Mouse (Mus musculus) limb, embryonic 10.5 days (tissue): ENCODE data around the gene Trpm5. TPM values are rescaled to one million over a fixed set of nuclear protein-coding genes. Genes with fewer than 3 reads are reported as not detected.

ENCODE experiments used
- DNase-seq: peaks from one replicate; pipeline ENCODE4 v3.0.0-alpha.2; 2017; ENCODE audit warnings: low spot score
- H3K27ac ChIP-seq: fragments of 300-500 bp; sonication (generic); 2 replicates; pipeline ENCODE4 v1.5.1; 2016; ENCODE audit warnings: mild to moderate bottlenecking
- H3K27me3 ChIP-seq: fragments of 300-500 bp; sonication (generic); 2 replicates; pipeline ENCODE4 v1.6.1; 2016; ENCODE audit warnings: low read depth, mild to moderate bottlenecking; ENCODE audit not compliant: poor library complexity, severe bottlenecking
- H3K36me3 ChIP-seq: fragments of 300-500 bp; sonication (generic); 2 replicates; pipeline ENCODE4 v1.6.1; 2016; ENCODE audit warnings: mild to moderate bottlenecking, moderate library complexity
- H3K4me1 ChIP-seq: fragments of 300-500 bp; sonication (generic); 2 replicates; pipeline ENCODE4 v1.6.1; 2016
- H3K4me3 ChIP-seq: fragments of 300-500 bp; sonication (generic); 2 replicates; pipeline ENCODE4 v1.5.1; 2016; ENCODE audit warnings: mild to moderate bottlenecking, moderate library complexity
- H3K9me3 ChIP-seq: fragments of 300-500 bp; sonication (generic); replicated peaks from 2 replicates; pipeline ENCODE4 v1.6.1; 2016; ENCODE audit warnings: mild to moderate bottlenecking
- WGBS: fragments of 180-500 bp; shearing (Covaris S2); methylation state at CpG from one replicate; pipeline ENCODE4 v1.1.7; 2016; 5-methylcytosine and 5-hydroxymethylcytosine counted together
- polyA plus RNA-seq: library from polyadenylated mRNA; unstranded; fragments of >200 nt; fragmentation: Nextera tagmentation; extraction: Ambion mirVana; gene quantifications from 2 replicates; pipeline ENCODE4 v1.2.1, GENCODE M21; 2016

Trpm5 gene
- polyA plus RNA-seq, 1 experiment from 2014 or later, result 1.9 TPM

- no peaks in the 10 kb centered on the region for H3K36me3 ChIP-seq
- H3K27me3 ChIP-seq, result peaks cover 5% of the 10 kb centered on the region; the same call in 1 of the 2 replicates
- H3K9me3 ChIP-seq, result no peaks in the 10 kb centered on the region
- peaks cover 24% of the 10 kb centered on the region for H3K4me1 ChIP-seq
- WGBS, result 61% methylated on average over 4 of the region's 4 CpGs
- DNase-seq, result peak; percentile 72
- peak overlapping the region; percentile 84 for H3K27ac ChIP-seq
- 0 out of 2 replicates have a peak overlapping the region, but pooled peaks have one; percentile 6 for H3K4me3 ChIP-seq
These were observed 7.3 kb downstream of the Trpm5 start for GRCm38 (mm10) chr7:143087070-143087579.

DNA sequence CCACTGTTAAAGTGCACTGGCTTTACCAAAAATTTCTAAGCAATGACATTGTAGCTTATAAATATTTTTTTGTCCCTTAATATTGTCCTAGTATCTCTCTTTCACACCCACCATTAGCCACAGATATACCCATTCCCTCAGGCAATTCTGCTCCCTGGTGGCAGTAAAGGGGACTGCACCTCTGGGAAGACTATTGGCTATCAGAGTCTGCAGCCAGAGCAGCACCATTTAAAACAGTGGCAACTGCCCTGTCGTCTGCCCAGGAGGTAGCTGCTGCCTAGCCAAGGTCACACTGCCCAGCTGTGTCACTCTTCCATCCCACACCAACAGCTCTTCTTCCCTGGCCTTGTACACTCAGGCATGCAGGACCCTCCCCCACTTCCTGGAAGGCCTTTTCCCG, 8.1 kb downstream of the Trpm5 start:
- no peak overlapping the region for H3K4me3 ChIP-seq
- peak; percentile 69 for DNase-seq
- peaks cover 27% of the 10 kb centered on the region for H3K4me1 ChIP-seq
- WGBS, result 53% methylated on average over 2 of the region's 2 CpGs
- peak overlapping the region; percentile 84 for H3K27ac ChIP-seq
- H3K27me3 ChIP-seq, result peaks cover 5% of the 10 kb centered on the region; the same call in 1 of the 2 replicates
- no peaks in the 10 kb centered on the region for H3K36me3 ChIP-seq
- no peaks in the 10 kb centered on the region for H3K9me3 ChIP-seq

DNA sequence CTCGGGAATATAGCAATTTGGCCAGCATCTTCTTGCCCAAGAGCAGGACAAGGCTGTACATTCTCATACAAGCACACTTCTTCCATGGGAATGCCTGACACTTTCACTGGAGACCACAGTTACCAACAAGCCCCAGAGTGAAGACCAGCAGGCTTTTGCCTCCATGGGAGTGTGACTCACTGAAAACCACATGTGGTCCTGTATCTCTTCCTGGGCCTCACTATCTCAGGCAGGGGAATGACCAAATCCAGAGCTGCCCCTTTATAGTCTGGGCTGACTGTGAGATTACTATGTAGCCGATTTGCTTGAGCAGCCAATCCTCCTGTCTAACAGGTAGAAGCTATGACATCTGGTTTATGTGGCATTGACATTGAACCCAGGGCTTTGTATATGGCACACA, 10.7 kb downstream of the Trpm5 start:
- Histone ChIP-seq H3K27ac (no peak overlapping the region), H3K4me1 (peaks cover 25% of the 10 kb centered on the region), H3K36me3 (no peaks in the 10 kb centered on the region), H3K4me3 (no peak overlapping the region), H3K9me3 (no peaks in the 10 kb centered on the region), H3K27me3 (no peaks in the 10 kb centered on the region)
- WGBS, result 84% methylated on average over 2 of the region's 2 CpGs
- no peak for DNase-seq

DNA sequence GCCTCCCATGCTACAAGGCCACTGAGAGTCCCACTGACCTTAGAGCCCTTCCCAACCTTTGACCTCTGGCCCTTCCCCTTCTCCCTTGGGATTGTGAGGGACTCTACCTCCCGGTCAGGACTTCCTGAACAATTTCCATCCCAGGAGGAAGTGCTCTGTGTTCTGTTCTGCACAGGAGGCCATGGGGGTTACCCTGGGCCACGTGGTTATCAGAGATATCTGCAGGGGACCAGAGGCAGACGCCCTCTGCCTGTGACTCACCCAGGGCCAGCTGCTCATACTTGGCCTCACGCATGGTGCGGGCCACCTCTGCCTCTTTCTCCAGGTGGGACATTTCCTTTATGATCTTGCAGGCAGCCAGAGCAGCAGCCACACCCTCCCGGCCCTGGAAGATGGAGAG, 12.4 kb downstream of the Trpm5 start:
- H3K36me3 ChIP-seq, result no peaks in the 10 kb centered on the region
- H3K27me3 ChIP-seq, result no peaks in the 10 kb centered on the region
- no peak overlapping the region for H3K27ac ChIP-seq
- H3K4me3 ChIP-seq, result no peak overlapping the region
- WGBS, result 76% methylated on average over 6 of the region's 6 CpGs
- peaks cover 18% of the 10 kb centered on the region for H3K4me1 ChIP-seq
- no peak for DNase-seq
- H3K9me3 ChIP-seq, result no peaks in the 10 kb centered on the region

GRCm38 (mm10) chr7:143077351-143077750, 17.1 kb downstream of the Trpm5 start:
- WGBS, result 68% methylated on average over 2 of the region's 2 CpGs
- Histone ChIP-seq H3K27ac (no peak overlapping the region), H3K4me3 (no peak overlapping the region), H3K36me3 (peaks cover 3% of the 10 kb centered on the region; the same call in 1 of the 2 replicates), H3K9me3 (no peaks in the 10 kb centered on the region), H3K27me3 (no peaks in the 10 kb centered on the region), H3K4me1 (peaks cover 5% of the 10 kb centered on the region)
- DNase-seq, result no peak

- Histone ChIP-seq H3K9me3 (no peaks in the 10 kb centered on the region), H3K27ac (no peak overlapping the region), H3K4me1 (peaks cover 10% of the 10 kb centered on the region), H3K36me3 (peaks cover 21% of the 10 kb centered on the region), H3K27me3 (no peaks in the 10 kb centered on the region), H3K4me3 (no peak overlapping the region)
- no peak for DNase-seq
- WGBS, result 77% methylated on average over 5 of the region's 5 CpGs
These were observed 19.0 kb downstream of the Trpm5 start for GRCm38 (mm10) chr7:143075394-143075793.

DNA sequence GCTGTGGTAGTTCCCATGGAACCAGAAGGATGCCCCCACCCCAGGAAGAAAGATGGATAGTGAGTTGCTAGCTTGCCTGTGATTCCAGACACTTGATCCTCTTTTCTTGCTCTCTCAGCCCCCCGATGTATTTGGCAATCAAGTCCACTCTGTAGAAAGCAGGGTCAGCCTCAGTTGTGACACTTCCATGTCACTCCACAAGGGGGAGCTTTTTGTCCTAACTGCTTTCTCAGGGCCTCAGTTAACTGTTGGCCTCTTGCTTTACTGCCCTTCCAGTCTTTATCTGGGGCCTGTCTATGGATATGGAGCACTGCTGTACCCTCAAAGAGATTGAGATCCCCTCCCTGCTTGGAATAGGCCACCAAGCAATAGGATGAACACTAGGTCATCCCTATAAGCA, 21.4 kb downstream of the Trpm5 start:
- 70% methylated on average over 1 of the region's 1 CpGs for WGBS
- H3K36me3 ChIP-seq, result peaks cover 31% of the 10 kb centered on the region
- H3K4me3 ChIP-seq, result no peak overlapping the region

GRCm38 (mm10) chr7:143072605-143073004, 21.8 kb downstream of the Trpm5 start:
- Histone ChIP-seq H3K4me3 (no peak overlapping the region), H3K36me3 (peaks cover 36% of the 10 kb centered on the region), H3K9me3 (no peaks in the 10 kb centered on the region), H3K27me3 (no peaks in the 10 kb centered on the region), H3K27ac (no peak overlapping the region), H3K4me1 (peaks cover 28% of the 10 kb centered on the region)
- DNase-seq, result no peak
- WGBS, result 82% methylated on average over 5 of the region's 5 CpGs

More for the DNA sequence above, 21.4 kb downstream of the Trpm5 start:
- DNase-seq, result peak; percentile 55
- Histone ChIP-seq H3K27me3 (no peaks in the 10 kb centered on the region), H3K9me3 (no peaks in the 10 kb centered on the region), H3K27ac (no peak overlapping the region), H3K4me1 (peaks cover 23% of the 10 kb centered on the region)

DNA sequence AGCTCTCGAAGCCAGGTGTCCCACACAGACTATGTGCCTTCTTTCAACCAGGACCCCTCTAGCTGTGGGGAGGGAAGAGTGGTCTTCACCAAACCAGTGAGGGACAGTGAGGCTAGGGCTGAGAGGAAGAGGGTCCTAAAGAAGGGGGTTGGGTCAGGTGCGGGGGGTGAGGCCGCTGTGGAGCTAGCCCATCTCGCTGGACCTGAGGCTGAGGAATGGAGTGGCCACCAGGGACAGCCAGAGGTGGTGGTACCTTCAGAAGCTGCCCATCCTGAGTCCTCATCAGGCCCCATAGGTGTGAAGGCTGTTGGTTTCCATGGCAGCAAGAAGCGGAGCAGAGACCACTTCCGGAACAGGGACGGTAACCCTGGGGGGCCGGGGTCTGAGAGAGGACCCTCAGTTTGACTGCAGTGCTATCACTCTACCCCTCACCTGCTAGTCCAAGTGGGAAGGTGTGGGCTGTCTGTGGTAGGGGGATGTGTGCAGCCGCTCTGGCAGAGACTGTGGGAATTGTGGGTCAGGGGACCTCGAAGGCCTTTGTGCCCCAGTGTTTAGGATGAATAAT, 23.9 kb downstream of the Trpm5 start:
- H3K27ac ChIP-seq, result peak overlapping the region; percentile 91

GRCm38 (mm10) chr7:143069751-143070400, 24.6 kb downstream of the Trpm5 start:
- peaks cover 63% of the 10 kb centered on the region for H3K36me3 ChIP-seq
- WGBS, result 13% methylated on average over 30 of the region's 30 CpGs
- DNase-seq, result peak; percentile 41
- no peaks in the 10 kb centered on the region for H3K9me3 ChIP-seq
- peak overlapping the region; percentile 87 for H3K4me3 ChIP-seq
- peak overlapping the region; percentile 91 for H3K27ac ChIP-seq
- H3K27me3 ChIP-seq, result no peaks in the 10 kb centered on the region
- peaks cover 30% of the 10 kb centered on the region for H3K4me1 ChIP-seq

More for the DNA sequence above, 23.9 kb downstream of the Trpm5 start:
- Histone ChIP-seq H3K27me3 (no peaks in the 10 kb centered on the region), H3K9me3 (no peaks in the 10 kb centered on the region), H3K4me3 (peak overlapping the region; percentile 87), H3K4me1 (peaks cover 30% of the 10 kb centered on the region), H3K36me3 (peaks cover 56% of the 10 kb centered on the region)
- DNase-seq, result no peak
- WGBS, result 91% methylated on average over 10 of the region's 10 CpGs

- peak; percentile 96 for DNase-seq
- peak within 1 kb of the TSS; percentile 87 for H3K4me3 ChIP-seq
- no peaks in the 10 kb centered on the region for H3K9me3 ChIP-seq
- under 1% methylated on average over 51 of the region's 51 CpGs for WGBS
- H3K4me1 ChIP-seq, result peaks cover 30% of the 10 kb centered on the region
- peaks cover 71% of the 10 kb centered on the region for H3K36me3 ChIP-seq
- peak within 1 kb of the TSS; percentile 91 for H3K27ac ChIP-seq
- H3K27me3 ChIP-seq, result no peaks in the 10 kb centered on the region
These were observed 25.4 kb downstream of the Trpm5 start, which contains the start of gene Tssc4 for GRCm38 (mm10) chr7:143068882-143069591. Tssc4 (plus strand) TSS chr7:143069249.

- no peaks in the 10 kb centered on the region for H3K9me3 ChIP-seq
- peak overlapping the region; percentile 91 for H3K27ac ChIP-seq
- peak overlapping the region; percentile 87 for H3K4me3 ChIP-seq
- DNase-seq, result peak; percentile 48
- no peaks in the 10 kb centered on the region for H3K27me3 ChIP-seq
- WGBS, result 51% methylated on average over 13 of the region's 13 CpGs
- H3K36me3 ChIP-seq, result peaks cover 78% of the 10 kb centered on the region
- H3K4me1 ChIP-seq, result peaks cover 30% of the 10 kb centered on the region
These were observed 26.0 kb downstream of the Trpm5 start for GRCm38 (mm10) chr7:143068316-143068881.
